Mouse (Mus musculus) heart, postnatal 25 days (tissue): ENCODE data around the gene Adat1. TPM values are rescaled to one million over a fixed set of nuclear protein-coding genes. Genes with fewer than 3 reads are reported as not detected.

Experiments
- total RNA-seq, 2 experiments: library from RNA; stranded (reverse); gene quantifications; 2 replicates each; pipeline ENCODE4 v1.2.3; 2021

Gene Adat1
- total RNA-seq, 2 experiments from 2014 or later = 1.5 to 2.4 TPM

Other genes with a start within 250 kb of the Adat1 start
- 10 to 100 TPM; 18.7 to 20.7 TPM for gene Bcar1, start 248.5 kb downstream of the Adat1 start, total RNA-seq
- 10 to 100 TPM; 30.9 to 35.7 TPM for gene Cfdp1, start 138.0 kb downstream of the Adat1 start, total RNA-seq
- gene Tmem170, start 115.6 kb downstream of the Adat1 start, total RNA-seq = 1 to 10 TPM; 2.9 to 3.1 TPM
- gene Chst5, start 81.9 kb downstream of the Adat1 start, total RNA-seq = not detected
- gene Tmem231, start 58.4 kb downstream of the Adat1 start, total RNA-seq = 1 to 10 TPM; 1.5 to 2.1 TPM
- 100 to 1,000 TPM; 123 to 129 TPM for gene Gabarapl2, start 51.6 kb downstream of the Adat1 start, total RNA-seq
- 10 to 100 TPM; 92.7 to 92.8 TPM for gene Kars, start 19.0 kb upstream of the Adat1 start, total RNA-seq
- gene Terf2ip, start 19.1 kb upstream of the Adat1 start, total RNA-seq = 1 to 10 TPM; 9.9 TPM
- not detected for gene Gm6793, start 22.7 kb upstream of the Adat1 start, total RNA-seq